12 mouse cellular contexts compared by ENCODE assay signal in the genomic region with DNA sequence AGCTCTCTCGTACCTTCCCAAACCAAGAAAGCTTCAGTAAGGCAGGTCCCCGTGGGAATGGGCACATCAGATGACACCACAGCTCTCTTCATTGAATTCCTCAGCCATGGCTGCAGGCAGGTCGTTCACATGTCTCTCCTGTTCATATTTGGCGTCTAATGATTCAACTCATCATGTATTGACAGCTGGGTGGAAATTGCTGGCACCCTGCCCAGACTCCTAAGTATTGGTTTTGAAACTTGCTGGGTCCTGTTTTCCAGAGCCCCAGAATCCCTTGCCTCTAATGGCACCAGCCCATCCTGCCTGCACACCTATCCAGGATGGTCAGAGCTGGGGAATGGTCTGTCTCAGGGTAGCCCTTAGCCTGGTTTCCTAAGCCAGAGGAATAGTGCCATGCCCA.
"Had no signal": no experiment of that assay in that cellular context is flagged by ENCODE, and none has a peak within 500 bp of the region (broad histone marks: within the 10 kb centered on the region; RNA-seq: fewer than 3 reads in every experiment).

No protein-coding gene starts in this region.

- H3K9ac ChIP-seq: kidney, embryonic 15.5 days; limb, embryonic 12.5 days; liver, embryonic 12.5 days; lung, embryonic 14.5 days; midbrain, embryonic 13.5 days had no signal

- H3K36me3 ChIP-seq: kidney, embryonic 15.5 days; limb, embryonic 12.5 days; liver, embryonic 12.5 days; midbrain, embryonic 13.5 days had no signal

- DNase-seq: kidney, adult 2 months; kidney, postnatal 14 days; lung, embryonic 14.5 days; right cerebral cortex, postnatal 25 days; thymus, adult 2 months; thymus, postnatal 25 days had no signal

- ATAC-seq: intestine, embryonic 16.5 days; liver, embryonic 12.5 days; midbrain, embryonic 13.5 days had no signal

- H3K27ac ChIP-seq: kidney, embryonic 15.5 days; liver, embryonic 12.5 days; midbrain, embryonic 13.5 days; stomach, postnatal 0 days had no signal

- H3K4me3 ChIP-seq: kidney, embryonic 15.5 days; limb, embryonic 12.5 days; liver, embryonic 12.5 days; midbrain, embryonic 13.5 days had no signal

- H3K27me3 ChIP-seq: kidney, embryonic 15.5 days; liver, embryonic 12.5 days; midbrain, embryonic 13.5 days had no signal

- H3K4me2 ChIP-seq: kidney, embryonic 15.5 days; limb, embryonic 12.5 days; liver, embryonic 12.5 days; lung, embryonic 14.5 days; midbrain, embryonic 13.5 days had no signal

- H3K9me3 ChIP-seq: kidney, embryonic 15.5 days; limb, embryonic 12.5 days; liver, embryonic 12.5 days; midbrain, embryonic 13.5 days had no signal
